Mouse (Mus musculus): ENCODE measurements at regions not wholly inside any gene's neighbourhood (a gene's known extent, or its start where the extent isn't known, plus 50 kb on each side); places are given as distances from the start of the nearest gene placed in this dataset.
A peak's percentile ranks its signal among the peaks of the same experiment; 100 is the strongest.

- DNase-seq (ENCODE audit: low read depth, low spot score) = no peak
Measured at GRCm38 (mm10) chr4:47534959-47535358, 60.5 kb downstream of the Sec61b start.

GRCm38 (mm10) chr4:47567694-47568093 lies 93.2 kb downstream of the Sec61b start:
- no peak for DNase-seq (ENCODE audit: low read depth, low spot score)

DNA sequence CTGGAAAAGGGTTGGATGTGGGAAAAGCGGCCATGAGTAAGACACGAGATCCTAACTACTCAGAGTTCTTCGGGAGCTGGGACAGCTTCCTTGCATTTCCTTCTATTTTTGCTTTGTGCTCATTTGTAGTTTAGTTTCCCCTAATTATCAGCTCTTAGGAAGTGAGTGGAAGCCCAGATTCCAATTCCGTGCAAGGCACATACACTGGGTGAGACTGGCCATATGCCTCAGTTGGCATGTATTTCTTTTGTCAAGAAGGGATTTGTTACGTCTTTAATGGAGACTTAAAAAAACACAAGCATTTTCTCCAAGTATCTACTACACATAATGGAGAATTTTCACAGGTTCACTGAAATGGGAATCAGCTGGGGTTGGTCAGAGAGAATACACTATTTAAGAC lies 96.4 kb downstream of the Sec61b start:
- no peak for DNase-seq (ENCODE audit: low read depth, low spot score)

DNA sequence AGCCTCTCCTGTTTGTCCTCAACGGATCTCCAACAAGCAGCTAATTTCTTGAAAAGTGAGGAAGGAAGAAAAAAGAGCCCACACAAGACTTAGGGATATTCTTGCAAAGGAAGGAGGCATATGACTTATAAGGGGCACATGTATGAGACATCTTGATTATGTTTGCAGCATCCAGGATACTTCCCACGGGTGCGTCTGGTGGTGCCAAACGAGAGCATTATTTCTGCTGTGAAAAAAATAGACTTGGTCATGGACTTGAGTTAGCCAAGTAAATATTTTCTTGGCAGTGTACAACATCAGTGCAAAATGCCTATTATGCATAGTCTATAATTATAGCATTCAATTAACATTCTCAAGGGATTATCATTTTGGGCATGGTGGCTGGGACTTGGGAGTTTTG lies 101.6 kb downstream of the Sec61b start:
- no peak for DNase-seq (ENCODE audit: low read depth, low spot score)

GRCm38 (mm10) chr4:47577490-47577889 lies 103.0 kb downstream of the Sec61b start:
- DNase-seq (ENCODE audit: low read depth, low spot score) = no peak

GRCm38 (mm10) chr4:47578637-47579036 lies 104.2 kb downstream of the Sec61b start:
- DNase-seq (ENCODE audit: low read depth, low spot score) = no peak

GRCm38 (mm10) chr4:47580556-47580955 lies 106.1 kb downstream of the Sec61b start:
- DNase-seq (ENCODE audit: low read depth, low spot score) = no peak

DNA sequence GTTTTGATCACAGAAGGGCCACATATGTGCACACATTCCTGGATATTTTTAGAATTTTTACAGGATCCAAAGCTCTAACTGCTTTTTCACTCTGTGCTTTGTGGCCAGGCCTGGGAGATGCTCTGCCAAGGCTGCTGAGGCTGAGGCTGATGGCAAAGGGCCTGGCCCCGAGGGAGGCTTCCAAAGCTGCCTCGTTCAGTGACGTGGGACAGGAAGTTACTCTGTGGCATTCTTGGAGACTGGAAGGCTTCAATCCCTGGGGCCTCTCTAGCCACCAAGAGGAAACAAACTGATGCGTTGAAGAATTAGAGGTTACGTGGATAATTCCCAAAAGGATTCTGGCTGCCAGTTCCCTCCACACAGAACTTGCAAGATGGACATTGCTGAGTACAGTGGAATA lies 112.8 kb downstream of the Sec61b start:
- no peak for DNase-seq (ENCODE audit: low read depth, low spot score)

GRCm38 (mm10) chr4:47592271-47592986 lies 118.0 kb downstream of the Sec61b start:
- DNase-seq (ENCODE audit: low read depth, low spot score) = no peak

DNA sequence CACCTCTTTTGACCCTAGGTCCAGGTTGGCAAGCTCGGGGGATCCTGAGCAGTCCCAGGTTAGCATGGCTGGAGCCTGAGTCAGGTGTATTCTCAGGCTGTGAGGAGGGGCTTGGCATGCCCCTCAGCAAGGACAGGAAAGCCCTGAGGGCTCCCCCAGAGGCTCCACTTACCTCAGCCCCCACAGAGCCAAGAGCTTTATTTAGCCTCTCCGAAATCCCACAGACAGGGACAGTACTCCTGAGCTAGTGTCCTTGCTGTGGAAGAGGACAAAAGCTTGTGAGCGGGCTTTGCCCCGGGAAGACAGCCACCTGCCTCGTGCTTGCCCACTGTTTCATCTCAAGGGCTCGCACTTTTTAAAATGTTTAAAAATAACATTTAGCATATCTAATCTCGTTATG lies 118.7 kb downstream of the Sec61b start:
- no peak for DNase-seq (ENCODE audit: low read depth, low spot score)

DNA sequence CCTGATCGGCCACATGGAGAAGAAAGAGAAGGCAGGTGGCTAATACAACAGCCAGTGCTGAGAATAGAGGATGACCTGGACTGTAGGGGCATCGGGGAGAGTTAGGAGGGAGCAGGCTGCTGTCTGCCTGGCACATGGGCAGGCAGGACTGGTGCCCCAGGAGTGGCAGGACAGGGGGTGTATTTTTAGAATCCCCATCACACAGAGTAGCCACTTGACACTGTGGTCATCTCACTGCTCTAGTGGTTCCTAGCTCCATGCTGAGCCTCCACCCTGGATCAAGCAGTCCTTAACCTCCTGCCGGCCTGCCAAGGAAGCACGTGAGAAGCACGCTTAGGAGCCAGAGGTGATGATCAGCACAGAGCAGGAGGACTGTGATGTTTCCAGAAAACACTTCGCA lies 119.7 kb downstream of the Sec61b start:
- DNase-seq (ENCODE audit: low read depth, low spot score) = no peak

GRCm38 (mm10) chr4:47595841-47596240 lies 121.4 kb downstream of the Sec61b start:
- DNase-seq (ENCODE audit: low read depth, low spot score) = no peak

- DNase-seq (ENCODE audit: low read depth, low spot score) = no peak
Measured at GRCm38 (mm10) chr4:47597586-47597985, 123.1 kb downstream of the Sec61b start.

DNA sequence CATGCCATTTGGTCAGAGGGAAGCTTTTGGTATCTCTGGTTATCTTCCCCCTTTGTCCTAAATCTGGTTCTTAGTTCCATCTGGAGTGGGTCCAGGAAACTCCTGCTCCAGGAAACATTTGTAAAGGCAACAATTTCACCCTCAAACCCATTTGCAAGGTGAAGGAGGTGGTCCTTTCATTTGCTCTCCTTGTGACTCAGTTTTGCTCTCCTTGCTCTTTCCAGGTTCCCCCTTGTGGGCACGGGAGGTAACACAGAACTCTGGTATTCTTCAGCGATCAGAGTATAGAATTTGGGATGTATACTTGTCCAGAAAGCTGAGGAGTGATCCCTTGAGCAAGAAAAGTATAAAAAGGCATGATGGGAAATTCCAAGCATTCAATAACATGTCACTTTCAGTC lies 123.8 kb downstream of the Sec61b start:
- DNase-seq (ENCODE audit: low read depth, low spot score) = peak; percentile 40

- no peak for DNase-seq (ENCODE audit: low read depth, low spot score)
Measured at GRCm38 (mm10) chr4:47601301-47602070, 127.0 kb downstream of the Sec61b start.

DNA sequence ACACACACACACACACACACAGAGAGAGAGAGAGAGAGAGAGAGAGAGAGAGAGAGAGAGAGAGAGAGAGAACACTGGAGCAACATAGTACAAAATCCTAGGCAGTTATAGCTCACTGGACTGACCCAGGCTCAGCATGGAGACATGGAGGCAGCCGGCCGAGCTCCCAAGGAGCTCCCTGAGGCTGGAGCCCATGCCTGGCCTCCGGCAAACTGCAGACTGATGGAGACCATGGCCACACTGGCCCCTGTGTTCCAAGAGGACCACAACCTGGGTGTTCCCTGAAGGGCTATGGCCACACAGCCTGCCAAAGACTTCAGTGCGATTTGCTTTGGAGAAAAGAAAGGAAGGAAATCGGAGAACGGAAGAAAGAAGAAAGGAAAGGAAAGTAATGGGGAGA lies 128.9 kb downstream of the Sec61b start:
- no peak for DNase-seq (ENCODE audit: low read depth, low spot score)

GRCm38 (mm10) chr4:47603847-47604397 lies 129.5 kb downstream of the Sec61b start:
- peak; percentile 30 for DNase-seq (ENCODE audit: low read depth, low spot score)

DNA sequence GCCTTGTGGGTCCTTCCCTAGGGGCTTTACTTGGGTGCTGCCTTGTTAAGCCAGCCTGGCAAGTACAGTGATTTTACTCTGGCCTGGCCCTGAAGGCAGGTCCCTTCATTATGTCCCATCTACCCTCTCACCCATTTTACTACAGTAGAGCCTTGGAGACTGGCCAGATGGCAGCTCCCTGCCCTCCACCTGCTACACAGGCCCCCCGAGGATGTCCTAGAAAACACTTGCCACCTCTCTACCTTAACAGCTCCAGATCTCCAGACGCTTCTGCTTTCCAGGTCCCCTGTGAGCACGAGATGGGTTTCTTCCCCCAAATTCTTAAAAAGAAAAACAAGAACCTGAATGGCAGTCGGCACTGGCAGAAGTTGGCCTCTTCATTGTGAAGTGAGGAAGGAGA lies 131.2 kb downstream of the Sec61b start:
- no peak for DNase-seq (ENCODE audit: low read depth, low spot score)

DNA sequence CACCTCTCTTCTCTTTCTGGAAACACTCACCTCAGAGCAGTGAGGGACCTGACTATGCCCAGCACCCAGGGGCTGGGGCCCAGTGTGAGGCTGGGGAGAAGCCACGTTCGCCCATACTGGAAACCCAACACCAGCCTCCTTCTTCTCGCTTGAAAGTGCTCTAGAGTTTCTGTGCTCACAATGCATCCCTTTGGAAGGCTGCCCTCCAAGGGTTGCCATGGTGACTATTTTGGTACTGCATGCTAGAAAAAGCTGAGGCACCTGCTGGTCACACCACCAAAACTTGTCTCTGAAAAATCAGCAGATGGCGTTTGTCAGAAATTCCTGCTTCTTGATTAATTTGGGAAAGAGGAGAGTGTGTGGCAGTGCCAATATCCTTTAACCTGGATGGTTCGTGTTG lies 134.2 kb downstream of the Sec61b start:
- DNase-seq (ENCODE audit: low read depth, low spot score) = no peak

DNA sequence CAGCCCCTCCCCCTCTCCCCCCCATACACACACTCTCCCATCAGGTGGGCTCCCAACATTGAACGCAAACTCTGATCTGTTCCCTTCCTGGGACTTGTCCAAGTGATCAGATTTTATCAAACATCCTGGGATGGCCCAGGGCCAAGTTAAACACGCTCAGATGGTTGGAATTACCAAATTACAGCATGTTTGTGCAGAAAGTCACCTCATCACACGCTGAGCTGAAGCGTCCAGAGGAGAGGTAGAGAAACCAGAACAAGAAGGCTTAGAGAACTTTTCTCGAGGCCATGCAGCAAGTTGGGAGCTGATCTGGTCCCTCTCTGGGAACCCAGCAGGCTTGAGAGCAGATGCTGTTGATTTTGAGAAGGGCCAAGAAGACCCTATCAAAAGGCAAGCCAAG lies 136.5 kb downstream of the Sec61b start:
- DNase-seq (ENCODE audit: low read depth, low spot score) = no peak

DNA sequence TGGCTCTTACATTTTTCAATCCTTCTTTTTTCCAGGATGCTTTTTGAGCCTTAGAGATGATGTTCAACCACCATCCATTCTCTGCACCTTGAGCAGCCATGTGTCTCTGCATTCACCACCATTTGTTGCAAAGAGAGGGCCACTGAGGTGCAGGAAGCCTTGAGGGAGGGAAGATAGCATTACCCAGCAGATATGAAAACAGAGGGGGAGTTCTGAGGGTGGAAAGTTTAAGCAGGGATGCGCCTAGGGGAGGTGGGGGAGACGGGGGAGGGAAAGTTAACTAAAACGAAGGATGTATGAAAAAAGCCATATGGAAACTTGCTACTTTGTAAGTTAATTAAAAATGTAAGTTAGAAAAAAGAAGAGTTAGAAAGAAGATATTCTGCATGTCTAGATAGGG lies 142.1 kb downstream of the Sec61b start:
- no peak for DNase-seq (ENCODE audit: low read depth, low spot score)

GRCm38 (mm10) chr4:47620700-47621099 lies 146.2 kb downstream of the Sec61b start:
- no peak for DNase-seq (ENCODE audit: low read depth, low spot score)
